Mouse (Mus musculus) forebrain, embryonic 15.5 days (tissue): ENCODE measurements at regions not wholly inside any gene's neighbourhood (a gene's known extent, or its start where the extent isn't known, plus 50 kb on each side); places are given as distances from the start of the nearest gene placed in this dataset.

Experiments
- ATAC-seq: fragments of 200-750 bp; cut with Nextera tagmentation; replicated peaks from 2 replicates; pipeline ENCODE4 v1.8.0; 2017; ENCODE audit warnings: mild to moderate bottlenecking, moderate TSS enrichment, moderate library complexity
- H3K27ac ChIP-seq: fragments of 300-500 bp; sonication (generic); replicated peaks from 2 replicates; pipeline ENCODE4 v1.5.1; 2015; ENCODE audit warnings: mild to moderate bottlenecking, inconsistent platforms
- H3K27me3 ChIP-seq: fragments of 300-500 bp; sonication (generic); 2 replicates; pipeline ENCODE4 v1.6.1; 2015; ENCODE audit warnings: inconsistent platforms
- H3K36me3 ChIP-seq: fragments of 300-500 bp; sonication (generic); 2 replicates; pipeline ENCODE4 v1.6.1; 2015; ENCODE audit warnings: mild to moderate bottlenecking, inconsistent platforms
- H3K4me1 ChIP-seq: fragments of 300-500 bp; sonication (generic); 2 replicates; pipeline ENCODE4 v1.6.1; 2015; ENCODE audit warnings: inconsistent platforms
- H3K4me2 ChIP-seq: fragments of 300-500 bp; sonication (generic); replicated peaks from 2 replicates; pipeline ENCODE4 v1.6.1; 2015; ENCODE audit warnings: mild to moderate bottlenecking, inconsistent platforms
- H3K4me3 ChIP-seq: fragments of 300-500 bp; sonication (generic); 2 replicates; pipeline ENCODE4 v1.5.1; 2015; ENCODE audit warnings: mild to moderate bottlenecking, inconsistent platforms
- H3K9ac ChIP-seq: fragments of 300-500 bp; sonication (generic); replicated peaks from 2 replicates; pipeline ENCODE4 v1.6.1; 2015; ENCODE audit warnings: mild to moderate bottlenecking, inconsistent platforms
- H3K9me3 ChIP-seq: fragments of 300-500 bp; sonication (generic); 2 replicates; pipeline ENCODE4 v1.6.1; 2016; ENCODE audit warnings: inconsistent platforms
- WGBS: fragments of 180-500 bp; shearing (Covaris S2); methylation state at CpG from one replicate; pipeline ENCODE4 v1.1.7; 2015; ENCODE audit warnings: mixed read lengths; 5-methylcytosine and 5-hydroxymethylcytosine counted together

DNA sequence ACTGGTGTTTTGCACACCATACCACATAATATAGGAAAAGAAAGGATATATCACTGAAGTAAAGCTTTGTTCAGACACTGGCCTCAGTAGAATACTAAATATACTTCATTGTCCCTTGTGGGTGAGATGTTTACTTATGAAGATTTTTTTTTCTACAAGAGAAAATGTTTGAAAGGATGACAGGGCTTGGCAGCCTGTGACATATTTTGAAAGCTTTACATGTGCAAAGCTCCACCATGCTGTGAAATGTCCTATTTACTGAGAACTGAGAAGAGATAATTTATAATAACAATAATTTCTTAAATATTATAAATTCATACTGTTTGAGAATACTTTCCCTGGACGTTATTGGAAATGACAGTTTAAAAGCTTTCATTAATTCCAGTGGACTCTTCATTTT lies 395.3 kb downstream of the Ccdc50 start:
- Histone ChIP-seq H3K27me3 (no peaks in the 10 kb centered on the region), H3K4me2 (no peak overlapping the region), H3K27ac (no peak overlapping the region), H3K4me1 (no peaks in the 10 kb centered on the region), H3K36me3 (no peaks in the 10 kb centered on the region), H3K9ac (no peak overlapping the region), H3K9me3 (no peaks in the 10 kb centered on the region), H3K4me3 (no peak overlapping the region)
- no peak for ATAC-seq
- 65% methylated on average over 1 of the region's 1 CpGs for WGBS

DNA sequence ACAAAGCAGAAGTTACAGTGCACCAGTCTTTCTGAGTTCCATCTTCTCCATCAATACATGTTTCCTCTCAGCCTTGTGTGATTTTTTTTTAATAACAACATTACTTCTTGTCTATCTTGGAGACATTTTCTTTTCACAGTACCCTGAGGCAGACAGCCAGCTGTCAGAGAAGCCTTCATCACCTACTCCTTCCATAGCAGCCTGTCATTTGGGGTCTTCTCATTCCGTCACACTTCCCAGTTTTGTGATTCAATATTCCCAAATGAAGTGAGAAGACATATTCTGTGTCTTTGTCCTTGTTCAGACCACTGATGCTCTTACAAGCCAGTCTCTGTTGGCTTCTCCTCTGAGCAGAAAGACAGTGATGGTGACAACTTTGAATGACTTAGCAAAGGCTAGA lies 404.7 kb downstream of the Ccdc50 start:
- Histone ChIP-seq H3K4me3 (no peak overlapping the region), H3K9ac (no peak overlapping the region), H3K27me3 (no peaks in the 10 kb centered on the region), H3K4me1 (no peaks in the 10 kb centered on the region), H3K9me3 (no peaks in the 10 kb centered on the region), H3K36me3 (no peaks in the 10 kb centered on the region), H3K4me2 (no peak overlapping the region), H3K27ac (no peak overlapping the region)
- ATAC-seq = no peak
- 82% methylated on average over 1 of the region's 1 CpGs for WGBS

DNA sequence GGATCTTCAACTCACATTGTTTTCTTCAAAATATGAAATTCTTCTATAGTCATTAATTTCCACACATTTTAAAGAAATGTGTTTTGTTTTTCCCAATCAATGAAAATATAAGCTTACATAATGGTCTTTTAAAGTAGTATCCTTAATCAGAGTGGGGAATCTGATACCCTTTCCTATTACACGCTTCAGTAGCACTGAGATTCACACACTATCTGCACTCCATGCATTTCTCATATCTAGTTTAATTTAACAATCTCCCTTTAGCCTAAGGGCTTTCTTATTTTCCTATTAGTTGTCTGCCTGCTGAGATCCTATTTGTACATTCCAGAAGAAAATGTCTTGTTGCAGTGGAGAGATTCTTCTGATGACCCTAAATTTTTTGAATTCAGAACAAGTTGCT lies 406.2 kb downstream of the Ccdc50 start:
- no peak overlapping the region for H3K9ac ChIP-seq

DNA sequence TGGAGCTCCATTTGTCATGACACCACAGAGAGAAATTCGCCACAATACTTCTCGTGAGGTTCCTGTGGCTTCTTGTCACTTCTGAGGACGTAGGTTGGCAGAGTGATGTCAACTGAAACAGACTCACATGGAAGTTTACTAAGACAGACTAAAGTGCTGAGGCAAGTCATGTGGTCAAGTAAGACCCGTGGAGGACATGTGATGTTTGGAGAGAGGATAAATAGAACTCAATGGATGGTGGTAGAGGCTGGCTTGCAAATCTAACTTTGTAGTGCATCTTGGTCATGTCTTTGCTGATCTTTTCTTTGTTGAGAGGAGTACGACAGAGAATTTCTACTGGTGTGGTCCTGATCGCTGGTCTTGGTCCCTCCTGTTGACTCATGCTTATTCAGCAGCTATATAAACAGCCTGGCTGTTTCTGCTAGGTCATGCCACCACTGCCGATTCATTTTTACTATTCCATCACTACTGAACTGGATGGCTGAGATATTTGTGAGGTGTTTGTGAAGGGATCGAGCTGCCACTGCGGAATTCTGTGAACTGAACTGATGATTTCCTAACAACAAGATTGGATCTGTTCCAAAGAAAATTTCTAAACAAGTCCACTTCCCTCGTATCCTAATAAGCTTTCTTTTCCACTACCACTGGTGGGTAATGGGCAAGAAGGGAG lies 407.6 kb downstream of the Ccdc50 start:
- ATAC-seq = no peak
- Histone ChIP-seq H3K27me3 (no peaks in the 10 kb centered on the region), H3K4me1 (no peaks in the 10 kb centered on the region), H3K36me3 (no peaks in the 10 kb centered on the region), H3K4me2 (no peak overlapping the region), H3K9ac (no peak overlapping the region), H3K9me3 (no peaks in the 10 kb centered on the region), H3K4me3 (no peak overlapping the region), H3K27ac (no peak overlapping the region)
- WGBS = 87% methylated on average over 10 of the region's 10 CpGs

More for the DNA sequence above, 406.2 kb downstream of the Ccdc50 start:
- 83% methylated on average over 1 of the region's 1 CpGs for WGBS
- Histone ChIP-seq H3K9me3 (no peaks in the 10 kb centered on the region), H3K4me1 (no peaks in the 10 kb centered on the region), H3K27me3 (no peaks in the 10 kb centered on the region), H3K36me3 (no peaks in the 10 kb centered on the region), H3K27ac (no peak overlapping the region), H3K4me3 (no peak overlapping the region), H3K4me2 (no peak overlapping the region)
- ATAC-seq = no peak

DNA sequence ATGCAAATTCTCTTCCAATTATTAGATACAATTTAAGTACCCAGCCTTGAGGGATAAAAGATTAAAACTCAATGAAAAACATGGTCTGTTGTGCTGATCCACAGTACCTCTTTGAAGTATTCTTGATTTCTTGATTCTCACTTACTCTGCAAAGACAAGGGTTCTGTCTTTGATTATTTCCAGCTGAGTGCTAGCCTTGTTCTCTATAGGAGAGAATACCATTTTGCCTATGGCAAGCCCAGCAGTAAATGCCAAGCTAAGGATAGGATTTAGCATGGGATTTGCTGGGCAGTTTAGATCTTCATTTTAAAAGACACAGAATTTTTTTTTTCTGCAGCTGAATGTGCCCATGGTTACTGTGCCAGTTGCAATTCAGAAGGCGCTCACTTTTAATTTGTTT lies 425.8 kb downstream of the Ccdc50 start:
- Histone ChIP-seq H3K27ac (no peak overlapping the region), H3K27me3 (no peaks in the 10 kb centered on the region), H3K4me2 (no peak overlapping the region), H3K4me3 (no peak overlapping the region), H3K9ac (no peak overlapping the region), H3K4me1 (0 out of 2 replicates have a peak, but pooled peaks cover 6% of the 10 kb centered on the region), H3K36me3 (no peaks in the 10 kb centered on the region), H3K9me3 (no peaks in the 10 kb centered on the region)
- ATAC-seq = peak; percentile 70
- 27% methylated on average over 1 of the region's 1 CpGs for WGBS
